Mouse (Mus musculus) testis, postnatal 10 days (tissue): ENCODE data around the gene Zfp61.

Source experiments
- DNase-seq: peaks from one replicate; pipeline ENCODE4 v3.0.0; 2021; ENCODE audit warnings: low spot score

The Zfp61 gene

GRCm38 (mm10) chr7:24300771-24301282, at the start of gene Zfp61:
Zfp61 (minus strand) TSS chr7:24301232.
- DNase-seq, result peak; percentile 66

DNA sequence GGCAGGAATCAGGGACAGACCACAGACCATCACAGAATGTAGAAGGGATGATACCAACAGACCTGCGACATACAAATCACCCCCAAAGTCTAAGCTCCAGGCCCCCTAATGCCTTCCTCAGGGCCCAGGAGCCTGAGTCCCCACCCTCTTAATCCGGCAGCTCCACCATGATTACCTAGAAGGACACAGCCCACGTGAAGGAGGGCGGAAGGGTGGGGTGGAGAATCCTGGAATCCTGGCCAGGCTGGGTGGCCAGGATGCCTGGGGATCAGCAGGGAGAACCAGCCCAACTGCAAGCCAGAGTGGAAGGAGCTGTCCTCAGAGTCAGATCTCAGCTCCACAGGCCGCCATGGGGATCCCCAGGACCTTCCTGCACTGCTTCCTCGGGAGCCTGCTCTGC, 47.9 kb upstream of the Zfp61 start, which contains the start of gene Lypd5:
TSS of gene Lypd5 (plus strand) at position 301 of the 400 bp plus-strand sequence.
- no peak for DNase-seq

- DNase-seq, result no peak
Measured at GRCm38 (mm10) chr7:24346444-24346843, 45.4 kb upstream of the Zfp61 start.

DNA sequence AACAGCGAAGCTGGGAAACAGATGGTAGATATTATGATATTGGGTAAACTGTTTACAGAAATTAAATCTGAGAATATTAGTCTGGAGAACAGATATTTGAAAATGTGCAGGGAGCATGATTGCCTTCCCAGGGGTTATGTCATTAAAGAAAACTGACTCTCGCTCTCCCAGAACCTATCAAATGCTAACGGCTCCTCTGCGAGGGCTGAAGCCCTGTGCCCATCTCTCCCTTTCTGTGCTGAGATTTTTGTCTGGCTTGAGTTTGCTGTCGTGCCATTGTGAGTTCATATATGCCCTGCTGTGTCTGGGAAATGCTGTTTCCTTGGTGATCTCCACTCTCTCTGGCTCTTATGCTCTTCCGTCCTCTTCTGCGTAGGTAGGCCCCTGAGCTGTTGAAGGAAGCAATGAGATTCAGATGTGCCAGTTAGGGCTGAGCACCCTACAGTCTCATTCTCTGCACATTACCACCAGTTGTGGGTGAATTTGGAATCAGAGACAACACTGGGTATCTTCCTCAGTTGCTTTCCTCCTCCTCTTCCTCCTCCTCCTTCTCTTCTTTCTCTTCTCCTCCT, 42.8 kb upstream of the Zfp61 start:
- DNase-seq, result no peak

DNA sequence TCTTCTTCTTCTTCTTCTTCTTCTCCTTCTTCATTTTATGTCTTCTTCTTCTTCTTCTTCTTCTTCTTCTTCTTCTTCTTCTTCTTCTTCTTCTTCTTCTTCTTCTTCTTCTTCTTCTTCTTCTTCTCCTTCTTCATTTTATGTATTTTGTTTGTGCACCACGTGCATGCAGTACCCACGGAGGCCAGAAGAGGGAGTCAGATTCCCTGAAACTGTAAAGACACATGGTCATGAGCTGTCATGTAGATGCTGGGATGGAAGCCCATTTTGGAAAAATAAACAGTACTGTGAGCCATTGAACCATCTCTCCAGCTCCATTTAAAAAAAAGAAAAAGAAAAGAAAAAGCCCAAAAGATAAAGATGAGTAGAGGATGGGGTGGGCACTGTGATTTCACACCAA, 37.2 kb upstream of the Zfp61 start:
- DNase-seq, result no peak

- DNase-seq, result peak; percentile 87
Measured at GRCm38 (mm10) chr7:24335699-24336309, 34.8 kb upstream of the Zfp61 start.

DNA sequence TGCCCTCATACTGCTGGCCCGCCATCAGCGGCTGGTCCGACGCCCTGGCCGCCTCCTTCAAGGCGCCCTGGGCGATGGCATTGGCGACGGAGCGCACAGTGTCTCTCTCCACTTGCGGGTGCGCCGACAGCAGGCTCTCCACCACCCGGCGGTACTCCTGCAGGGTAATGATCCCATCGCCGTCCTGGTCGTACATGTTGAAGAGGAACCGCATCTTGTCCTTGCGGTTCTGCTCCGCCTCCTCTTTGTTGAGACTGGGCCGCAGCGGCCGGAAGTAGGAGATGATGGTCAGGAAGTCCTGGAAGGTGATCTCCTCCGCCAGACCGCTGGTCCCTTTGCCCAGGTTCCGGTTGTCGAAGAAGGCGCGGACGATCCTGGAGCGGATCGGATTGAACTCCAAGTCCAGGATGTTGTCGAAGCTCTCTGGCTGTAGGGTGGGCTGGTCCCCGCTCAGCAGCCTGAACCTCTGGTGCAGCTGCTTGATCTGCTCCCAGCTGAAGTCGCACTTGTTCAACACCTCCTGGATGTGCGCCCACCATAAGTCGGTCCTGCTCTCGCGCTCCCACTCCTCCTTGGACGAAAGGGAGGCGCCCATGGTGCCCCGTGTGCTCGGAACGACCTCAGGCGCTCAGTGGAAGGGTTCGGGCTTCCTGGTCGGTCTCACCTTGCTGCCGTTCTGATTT, 32.4 kb upstream of the Zfp61 start, which contains the start of gene Tescl:
TSS of gene Tescl (minus strand) at position 633 of the 683 bp plus-strand sequence.
- DNase-seq, result peak; percentile 55

- no peak for DNase-seq
Measured at GRCm38 (mm10) chr7:24327281-24327975, 26.4 kb upstream of the Zfp61 start.

DNA sequence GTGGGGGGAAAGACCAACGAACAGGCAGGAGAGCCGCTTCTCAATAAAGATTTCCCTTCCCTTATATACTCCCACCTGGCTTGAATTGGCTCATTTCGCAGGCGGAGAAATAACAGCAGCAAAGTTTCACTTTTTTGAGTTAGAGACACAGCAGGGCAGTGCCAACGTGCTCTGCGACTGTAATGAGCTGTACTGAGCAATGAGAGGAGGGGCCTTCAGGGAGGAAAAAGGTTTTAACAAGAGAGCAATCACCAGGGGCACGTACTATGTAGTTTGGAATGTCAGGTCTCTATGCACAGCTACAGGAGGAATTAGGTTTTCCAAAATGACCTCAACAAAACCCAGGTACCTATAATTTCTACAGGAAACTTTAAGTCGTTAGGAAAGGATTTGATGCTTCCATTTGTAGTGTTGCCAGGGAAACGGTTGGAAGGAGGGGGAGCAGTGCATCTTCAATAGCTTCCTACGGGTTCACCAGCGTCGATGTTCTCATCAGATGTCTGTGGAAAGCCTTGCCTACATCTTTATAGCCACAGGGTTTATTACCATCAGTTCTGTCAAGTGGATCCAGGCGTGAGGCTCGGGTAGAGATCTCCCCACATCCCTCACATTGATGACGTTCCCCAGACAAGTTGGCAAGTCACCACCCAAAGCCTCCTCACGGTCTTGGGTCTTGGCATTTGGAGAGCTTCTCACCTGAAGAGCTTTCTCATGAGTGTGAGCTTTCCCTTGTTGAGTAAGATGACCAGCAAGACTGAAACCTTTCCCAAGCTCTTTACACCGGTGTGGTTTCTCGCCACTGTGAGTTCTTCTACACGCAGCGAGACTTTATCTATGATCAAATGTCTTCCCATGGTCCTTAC, 25.5 kb upstream of the Zfp61 start:
- no peak for DNase-seq

GRCm38 (mm10) chr7:24325675-24326128, 24.7 kb upstream of the Zfp61 start:
- no peak for DNase-seq

DNA sequence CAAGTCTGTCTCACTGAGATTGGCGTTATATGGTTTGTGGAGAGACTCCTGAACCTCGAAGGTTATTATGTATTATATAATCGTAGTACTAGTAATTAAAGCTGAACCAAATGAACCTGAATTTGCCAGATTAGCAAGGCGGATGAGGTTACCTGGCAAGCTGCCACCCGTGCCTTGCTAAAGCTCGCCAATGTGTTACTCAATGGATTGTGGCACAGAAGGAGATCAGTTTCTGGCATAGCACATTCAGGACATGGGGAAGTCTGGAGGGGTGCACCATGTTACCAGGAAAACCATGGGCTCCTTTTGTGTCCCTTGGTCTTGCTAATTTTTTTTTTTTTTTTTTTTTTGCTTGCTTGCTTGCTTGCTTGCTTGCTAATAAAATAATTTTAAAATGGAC, 24.2 kb upstream of the Zfp61 start:
- DNase-seq, result no peak

DNA sequence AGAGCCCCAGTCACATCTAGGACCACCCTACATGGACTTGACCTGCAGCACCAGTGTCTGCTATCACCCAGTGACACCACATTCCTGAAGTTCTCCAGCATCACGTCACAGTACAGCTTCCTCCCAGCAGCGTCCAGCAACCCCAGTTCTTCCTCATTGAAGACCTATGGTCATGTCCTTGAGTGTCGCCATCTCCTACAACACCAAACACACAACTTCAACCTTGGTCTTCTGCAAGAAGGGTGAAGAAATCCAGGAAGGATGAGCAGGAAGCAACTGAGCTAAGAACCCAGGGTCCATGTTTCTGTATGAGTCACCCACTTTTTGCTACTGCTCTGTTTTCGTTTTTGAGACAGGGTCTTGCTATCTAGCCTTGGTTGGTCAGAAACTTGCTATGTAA, 21.6 kb upstream of the Zfp61 start:
- DNase-seq, result no peak

- no peak for DNase-seq
Measured at GRCm38 (mm10) chr7:24318942-24319341, 17.9 kb upstream of the Zfp61 start.

DNA sequence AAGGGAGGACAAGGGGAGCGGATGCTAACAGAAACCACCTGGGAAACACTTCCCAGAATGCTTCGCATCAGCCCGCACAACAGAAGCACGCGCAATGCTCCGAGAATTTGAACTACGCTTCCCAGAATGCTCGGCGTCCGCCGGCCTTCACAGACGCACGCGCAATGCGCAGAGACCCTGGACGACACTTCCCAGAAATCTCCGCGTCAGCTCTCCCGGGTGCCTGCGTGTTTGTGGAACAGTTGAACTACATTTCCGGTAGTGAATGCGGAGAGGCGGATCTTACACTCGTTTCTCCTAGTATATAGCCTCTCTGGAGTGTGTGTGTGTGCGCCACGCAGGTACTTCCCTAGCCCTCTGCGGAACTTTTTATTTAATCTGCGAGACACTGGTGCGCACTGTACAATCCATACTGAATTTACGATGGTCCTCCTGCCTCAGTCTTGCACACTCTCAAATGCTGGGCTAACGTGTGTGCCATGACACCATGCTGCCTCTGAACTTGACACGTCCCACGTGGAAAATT, 15.6 kb upstream of the Zfp61 start, which contains the start of gene Zfp94:
TSS of gene Zfp94 (minus strand) at position 100 of the 526 bp plus-strand sequence.
- peak; percentile 91 for DNase-seq

- no peak for DNase-seq
Measured at GRCm38 (mm10) chr7:24315726-24316566, 14.9 kb upstream of the Zfp61 start.

- peak; percentile 60 for DNase-seq
Measured at GRCm38 (mm10) chr7:24299823-24300481, 1.1 kb downstream of the Zfp61 start.

GRCm38 (mm10) chr7:24298973-24299708, 1.9 kb downstream of the Zfp61 start:
- DNase-seq, result peak; percentile 85

GRCm38 (mm10) chr7:24298635-24298972, 2.4 kb downstream of the Zfp61 start:
- peak; percentile 57 for DNase-seq
